Mouse (Mus musculus) intestine, postnatal 0 days (tissue): Measurements from ENCODE around the gene Agap1. TPM values are rescaled to one million over a fixed set of nuclear protein-coding genes. Genes with fewer than 3 reads are reported as not detected.

Experiments used
- ATAC-seq: fragments of 200-750 bp; cut with Nextera tagmentation; 2 replicates; pipeline ENCODE4 v1.8.0; 2017; ENCODE audit warnings: mild to moderate bottlenecking, moderate TSS enrichment, moderate library complexity
- H3K27ac ChIP-seq: fragments of 300-500 bp; sonication (generic); 2 replicates; pipeline ENCODE4 v1.5.1; 2014; ENCODE audit warnings: mild to moderate bottlenecking, low read depth, low read length, moderate library complexity
- H3K27me3 ChIP-seq: fragments of 300-500 bp; sonication (generic); replicated peaks from 2 replicates; pipeline ENCODE4 v1.6.1; 2014; ENCODE audit warnings: low read length, mixed read lengths; ENCODE audit not compliant: control insufficient read depth, insufficient read depth
- H3K36me3 ChIP-seq: fragments of 300-500 bp; sonication (generic); 2 replicates; pipeline ENCODE4 v1.6.1; 2014; ENCODE audit warnings: mild to moderate bottlenecking, moderate library complexity; ENCODE audit not compliant: control insufficient read depth, insufficient read depth
- H3K4me1 ChIP-seq: fragments of 300-500 bp; sonication (generic); replicated peaks from 2 replicates; pipeline ENCODE4 v1.6.1; 2014; ENCODE audit warnings: antibody characterized with exemption, low read length, mixed read lengths; ENCODE audit not compliant: control insufficient read depth, insufficient read depth
- H3K4me2 ChIP-seq: fragments of 300-500 bp; sonication (generic); replicated peaks from 2 replicates; pipeline ENCODE4 v1.6.1; 2014; ENCODE audit warnings: low read depth, mild to moderate bottlenecking, moderate library complexity
- H3K4me3 ChIP-seq: fragments of 300-500 bp; sonication (generic); 2 replicates; pipeline ENCODE4 v1.5.1; 2014; ENCODE audit warnings: low read depth, low read length
- H3K9ac ChIP-seq: fragments of 300-500 bp; sonication (generic); 2 replicates; pipeline ENCODE4 v1.6.1; 2014; ENCODE audit warnings: mild to moderate bottlenecking, low read depth, low read length
- H3K9me3 ChIP-seq: fragments of 300-500 bp; sonication (generic); 2 replicates; pipeline ENCODE4 v1.6.1; 2016; ENCODE audit warnings: mixed run types; ENCODE audit not compliant: control insufficient read depth
- CTCF ChIP-seq: sonication (generic); IDR thresholded peaks from 2 replicates; pipeline ENCODE4 v1.5.1; 2016; ENCODE audit warnings: low read depth, mild to moderate bottlenecking, control low read depth, antibody characterized with exemption, moderate library complexity
- WGBS: fragments of 180-500 bp; shearing (Covaris S2); extraction: QIAGEN DNeasy Blood & Tissue Kit; methylation state at CpG from one replicate; pipeline ENCODE4 v1.1.7; 2014; 5-methylcytosine and 5-hydroxymethylcytosine counted together
- polyA plus RNA-seq: library from polyadenylated mRNA; unstranded; fragments of >200 nt; fragmentation: Nextera tagmentation; extraction: Ambion mirVana; gene quantifications from 2 replicates; pipeline ENCODE4 v1.2.1, GENCODE M21; 2015

The Agap1 gene
- polyA plus RNA-seq, 1 experiment from 2014 or later: 6.1 TPM

DNA sequence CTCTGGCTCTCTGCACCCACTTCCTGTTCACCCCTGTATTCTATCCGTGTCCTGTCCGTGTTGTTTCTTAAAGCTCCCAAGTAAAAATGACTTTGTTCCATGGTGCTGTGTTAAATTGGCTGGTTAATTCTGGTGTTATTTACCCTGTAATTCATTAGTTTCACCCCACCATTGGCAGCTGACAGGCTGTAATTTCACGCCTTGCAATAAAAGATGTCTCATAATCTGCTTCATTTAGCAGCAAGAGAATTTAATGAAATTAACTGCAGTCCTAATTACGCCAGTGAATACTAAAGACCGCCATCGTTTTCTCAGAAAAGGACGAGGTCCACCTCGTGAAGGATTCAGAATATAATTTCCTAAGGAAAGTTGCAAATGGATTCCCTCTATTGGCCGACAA lies 245.6 kb downstream of the Agap1 start:
- H3K27ac ChIP-seq: no peak overlapping the region
- H3K9me3 ChIP-seq: no peaks in the 10 kb centered on the region
- no peaks in the 10 kb centered on the region for H3K27me3 ChIP-seq
- no peak for TF ChIP-seq CTCF
- peaks cover 13% of the 10 kb centered on the region; the same call in 1 of the 2 replicates for H3K36me3 ChIP-seq
- H3K4me3 ChIP-seq: no peak overlapping the region
- H3K4me2 ChIP-seq: no peak overlapping the region
- no peak overlapping the region for H3K9ac ChIP-seq
- 92% methylated on average over 9 of the region's 9 CpGs for WGBS
- ATAC-seq: no peak
- H3K4me1 ChIP-seq: no peaks in the 10 kb centered on the region

DNA sequence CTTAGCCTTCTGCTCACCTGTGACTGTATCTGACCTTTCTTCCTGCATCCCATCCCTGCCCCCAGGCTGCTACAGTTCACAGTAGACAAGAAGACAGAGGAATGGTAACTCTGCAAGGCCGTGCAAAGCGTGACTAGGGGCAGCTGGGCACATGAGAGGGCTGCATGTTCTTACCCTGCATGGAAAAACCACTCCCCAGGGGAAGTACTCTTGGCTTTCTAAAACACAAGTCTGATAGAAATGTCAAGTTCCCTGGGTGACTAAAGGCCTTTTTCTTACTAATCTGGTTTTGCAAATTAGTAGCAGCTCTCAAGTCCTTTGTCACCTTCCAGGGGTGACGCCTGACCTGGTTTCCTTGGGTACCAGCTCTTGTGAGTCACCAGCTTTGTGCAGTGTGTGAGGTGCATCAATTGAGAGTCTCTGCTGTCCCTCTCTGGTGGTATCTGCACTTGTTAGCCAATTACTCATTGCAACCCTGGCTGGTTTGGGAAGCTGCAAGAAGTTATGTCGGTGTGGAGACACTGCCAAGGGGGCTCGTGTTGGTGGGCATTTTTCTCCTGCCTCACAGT lies 246.6 kb downstream of the Agap1 start:
- Histone ChIP-seq H3K9ac (no peak overlapping the region), H3K4me2 (no peak overlapping the region), H3K4me1 (no peaks in the 10 kb centered on the region), H3K9me3 (no peaks in the 10 kb centered on the region), H3K36me3 (peaks cover 13% of the 10 kb centered on the region; the same call in 1 of the 2 replicates), H3K4me3 (no peak overlapping the region), H3K27ac (peak overlapping the region; percentile 15; the same call in 1 of the 2 replicates), H3K27me3 (no peaks in the 10 kb centered on the region)
- no peak for ATAC-seq
- no peak for TF ChIP-seq CTCF
- WGBS: 87% methylated on average over 5 of the region's 5 CpGs

DNA sequence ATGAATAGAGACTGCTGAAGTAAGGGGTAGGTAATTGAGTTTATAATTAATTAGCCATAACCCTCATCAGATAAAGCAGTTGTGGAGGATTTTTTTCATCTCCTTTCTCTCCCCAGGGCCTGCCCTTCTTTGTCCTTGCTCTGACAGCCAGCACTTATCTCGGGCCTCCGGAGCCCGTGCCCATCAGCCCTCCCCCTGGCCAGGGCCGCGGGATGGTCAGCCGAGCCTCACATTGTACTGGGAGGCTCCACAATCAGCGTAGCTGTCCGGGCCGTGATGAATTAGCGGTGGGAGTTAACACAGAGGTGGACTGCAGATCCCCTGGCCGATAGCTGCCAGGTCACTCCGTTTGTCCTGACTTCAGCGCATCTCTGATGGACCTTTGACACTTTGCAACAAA lies 248.7 kb downstream of the Agap1 start:
- TF ChIP-seq CTCF: no peak
- Histone ChIP-seq H3K9me3 (no peaks in the 10 kb centered on the region), H3K4me1 (no peaks in the 10 kb centered on the region), H3K27ac (no peak overlapping the region), H3K4me3 (no peak overlapping the region), H3K4me2 (no peak overlapping the region), H3K36me3 (peaks cover 13% of the 10 kb centered on the region; the same call in 1 of the 2 replicates), H3K27me3 (no peaks in the 10 kb centered on the region), H3K9ac (no peak overlapping the region)
- WGBS: 32% methylated on average over 13 of the region's 13 CpGs
- no peak for ATAC-seq

DNA sequence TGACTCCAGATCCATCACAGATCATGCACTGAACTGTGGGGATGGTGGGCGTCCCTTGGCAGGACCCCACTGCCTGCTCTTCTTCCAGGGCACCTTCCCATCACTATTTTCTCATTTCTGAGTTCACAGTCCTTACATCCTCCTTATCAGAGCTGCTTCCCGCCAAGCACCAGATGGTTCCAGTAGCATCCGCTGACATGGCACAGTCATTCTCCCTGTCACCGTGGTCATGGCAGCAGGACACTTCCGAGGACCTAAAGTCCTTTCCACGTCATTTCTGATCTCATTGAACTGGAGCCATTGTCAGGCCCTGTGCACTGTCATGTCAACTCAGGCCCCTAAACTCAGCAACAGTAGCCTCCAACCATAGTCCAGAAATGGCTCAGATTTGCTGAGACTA lies 251.1 kb downstream of the Agap1 start:
- H3K4me1 ChIP-seq: no peaks in the 10 kb centered on the region
- H3K27ac ChIP-seq: no peak overlapping the region
- H3K27me3 ChIP-seq: no peaks in the 10 kb centered on the region
- no peak overlapping the region for H3K4me2 ChIP-seq
- no peak overlapping the region for H3K4me3 ChIP-seq
- no peak overlapping the region for H3K9ac ChIP-seq
- H3K9me3 ChIP-seq: no peaks in the 10 kb centered on the region
- no peak for TF ChIP-seq CTCF
- 94% methylated on average over 6 of the region's 6 CpGs for WGBS
- H3K36me3 ChIP-seq: peaks cover 13% of the 10 kb centered on the region; the same call in 1 of the 2 replicates
- no peak for ATAC-seq

DNA sequence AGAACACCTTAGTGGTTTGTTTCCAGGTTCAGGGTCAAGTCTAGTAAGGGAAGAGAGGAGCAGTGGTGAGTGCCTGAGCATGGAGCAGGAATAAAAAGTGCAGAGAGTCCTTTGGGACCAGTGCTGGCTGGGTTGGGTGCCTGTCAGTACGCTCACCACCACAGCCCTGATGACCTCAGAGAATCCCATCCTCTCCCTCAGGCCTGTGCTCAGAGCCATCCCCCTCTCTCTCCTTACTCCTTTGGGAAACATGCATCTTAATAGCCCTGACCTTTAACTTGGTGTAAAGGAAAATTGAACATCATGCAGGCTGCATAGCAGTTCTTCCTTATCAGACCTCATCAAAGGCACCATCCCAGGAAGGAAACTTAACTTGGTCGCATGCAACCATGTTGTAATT lies 252.3 kb downstream of the Agap1 start:
- no peaks in the 10 kb centered on the region for H3K27me3 ChIP-seq
- no peak for TF ChIP-seq CTCF
- 85% methylated on average over 2 of the region's 2 CpGs for WGBS
- no peak overlapping the region for H3K4me3 ChIP-seq
- no peak overlapping the region for H3K27ac ChIP-seq
- ATAC-seq: no peak
- H3K36me3 ChIP-seq: 0 out of 2 replicates have a peak, but pooled peaks cover 3% of the 10 kb centered on the region
- H3K4me1 ChIP-seq: no peaks in the 10 kb centered on the region
- H3K4me2 ChIP-seq: no peak overlapping the region
- no peaks in the 10 kb centered on the region for H3K9me3 ChIP-seq
- H3K9ac ChIP-seq: no peak overlapping the region

DNA sequence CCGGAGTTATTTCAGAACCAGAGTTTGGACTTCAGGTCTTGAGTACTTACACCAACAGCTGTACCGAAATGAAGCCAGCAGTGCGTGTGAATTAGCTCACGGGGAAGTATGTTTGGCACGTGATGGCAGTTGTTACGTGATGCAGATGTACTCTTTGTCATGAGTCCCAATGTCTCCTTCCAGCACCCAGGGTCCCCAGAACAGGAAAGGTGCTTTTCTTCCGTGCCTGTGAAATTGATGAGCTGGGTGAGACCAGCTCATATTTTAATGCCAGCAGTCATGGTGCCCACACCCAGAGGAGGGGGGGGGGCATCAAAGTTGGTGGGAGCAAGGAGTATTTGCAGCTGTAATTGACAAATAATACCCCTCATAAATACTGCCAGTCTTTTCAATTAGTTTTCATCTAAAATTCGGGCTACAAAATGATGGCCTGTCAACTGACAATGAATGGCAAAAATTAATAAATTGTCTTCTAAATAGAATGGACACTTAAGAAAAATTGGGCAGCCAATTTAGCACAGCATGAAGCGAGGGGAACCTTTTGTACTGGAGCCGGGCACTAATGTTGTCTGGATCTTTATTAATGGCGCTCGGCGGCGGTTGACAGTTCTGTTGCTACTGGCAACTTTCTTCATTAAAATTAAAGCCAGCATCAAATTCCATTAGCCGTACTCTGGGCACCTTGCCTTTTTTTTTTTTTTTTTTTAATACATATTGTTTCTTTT lies 253.3 kb downstream of the Agap1 start:
- Histone ChIP-seq H3K4me3 (no peak overlapping the region), H3K27me3 (no peaks in the 10 kb centered on the region), H3K4me2 (no peak overlapping the region), H3K27ac (no peak overlapping the region), H3K4me1 (no peaks in the 10 kb centered on the region), H3K36me3 (0 out of 2 replicates have a peak, but pooled peaks cover 3% of the 10 kb centered on the region), H3K9me3 (no peaks in the 10 kb centered on the region), H3K9ac (no peak overlapping the region)
- no peak for ATAC-seq
- 80% methylated on average over 15 of the region's 15 CpGs for WGBS
- no peak for TF ChIP-seq CTCF
